Mouse (Mus musculus) right cerebral cortex, postnatal 14 days (tissue): ENCODE data around the gene Ccnyl1.

ENCODE experiments used
- DNase-seq: peaks from one replicate; pipeline ENCODE4 v3.0.0; 2022

Ccnyl1 gene

GRCm38 (mm10) chr1:64738661-64739082 lies 48.4 kb downstream of the Ccnyl1 start:
- DNase-seq = no peak

GRCm38 (mm10) chr1:64742741-64743408 lies 52.6 kb downstream of the Ccnyl1 start:
- no peak for DNase-seq

- DNase-seq = no peak
Observed at GRCm38 (mm10) chr1:64744616-64745015, 54.4 kb downstream of the Ccnyl1 start.

GRCm38 (mm10) chr1:64753109-64753508 lies 62.9 kb downstream of the Ccnyl1 start:
- DNase-seq = no peak

GRCm38 (mm10) chr1:64753668-64754067 lies 63.4 kb downstream of the Ccnyl1 start:
- DNase-seq = no peak

- no peak for DNase-seq
Observed at GRCm38 (mm10) chr1:64754658-64755057, 64.4 kb downstream of the Ccnyl1 start.

GRCm38 (mm10) chr1:64755971-64756639 lies 65.8 kb downstream of the Ccnyl1 start:
- no peak for DNase-seq

- DNase-seq = no peak
Observed at GRCm38 (mm10) chr1:64756640-64757030, 66.4 kb downstream of the Ccnyl1 start.

- DNase-seq = no peak
Observed at GRCm38 (mm10) chr1:64757254-64757653, 67.0 kb downstream of the Ccnyl1 start.

- no peak for DNase-seq
Observed at GRCm38 (mm10) chr1:64757766-64758165, 67.5 kb downstream of the Ccnyl1 start.

- DNase-seq = no peak
Observed at GRCm38 (mm10) chr1:64761646-64762045, 71.4 kb downstream of the Ccnyl1 start.

- DNase-seq = no peak
Observed at GRCm38 (mm10) chr1:64770169-64770568, 79.9 kb downstream of the Ccnyl1 start.

- no peak for DNase-seq
Observed at GRCm38 (mm10) chr1:64773305-64773704, 83.0 kb downstream of the Ccnyl1 start.
